Mouse (Mus musculus): ENCODE measurements around the gene Bcap31.
A peak's percentile ranks its signal among the peaks of the same experiment; 100 is the strongest.

DNA sequence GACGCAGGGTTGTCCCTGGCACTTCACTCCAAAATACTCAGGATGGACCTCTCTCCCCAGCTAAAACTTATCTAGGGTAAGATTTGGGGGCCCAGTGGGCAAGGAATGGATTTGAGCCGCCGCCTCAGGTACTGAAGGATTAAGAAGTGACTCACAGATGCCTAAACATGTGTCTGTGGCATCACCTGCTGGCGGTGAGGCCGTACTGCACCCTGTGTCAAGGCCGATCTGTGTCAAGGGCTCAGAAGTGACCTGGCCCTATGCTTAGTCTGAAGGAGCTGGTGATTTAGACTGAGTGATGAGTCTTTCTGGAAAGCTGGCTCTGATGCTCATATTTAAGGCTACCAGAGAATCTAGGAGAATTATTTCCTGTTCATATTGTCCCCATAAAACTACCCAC, 61.8 kb downstream of the Bcap31 start:
- TF ChIP-seq CTCF (IDR thresholded peaks at IDR 0.05; ENCODE audit: low read depth, low read length) (peak; percentile 96), POLR2A (IDR thresholded peaks at IDR 0.05; ENCODE audit: extremely low read depth, insufficient read depth, low read length) (no peak)
